In genomic region chr5:76681895-76682656, GRCm38 (mm10) we compare ENCODE assay signal across 26 mouse cellular contexts. TPM values are rescaled to one million over a fixed set of nuclear protein-coding genes. Genes with fewer than 3 reads are reported as not detected.
DNase-seq lines count a peak whose midpoint lies in the region; ATAC-seq and TF ChIP-seq lines count a peak whose summit lies in the region.
"Had no signal": no experiment of that assay in that cellular context is flagged by ENCODE, and none has a peak within 500 bp of the region (broad histone marks: within the 10 kb centered on the region; RNA-seq: fewer than 3 reads in every experiment).

No protein-coding gene starts in this region.

- no peak overlapping the region for H3K9ac ChIP-seq in liver, embryonic 15.5 days
- no peak overlapping the region for H3K9ac ChIP-seq in liver, embryonic 11.5 days (ENCODE audit: low read depth, low read length)
- H3K9ac ChIP-seq in hindbrain, postnatal 0 days (replicated peaks; ENCODE audit: low read length), result no peak overlapping the region
- H3K9ac ChIP-seq: embryonic facial prominence, embryonic 13.5 days; intestine, embryonic 15.5 days; limb, embryonic 15.5 days; lung, embryonic 14.5 days had no signal

- H3K4me3 ChIP-seq in liver, embryonic 15.5 days (replicated peaks), result no peak overlapping the region
- no peak overlapping the region for H3K4me3 ChIP-seq in liver, embryonic 11.5 days (ENCODE audit: low read depth, low read length)
- no peak overlapping the region for H3K4me3 ChIP-seq in hindbrain, postnatal 0 days (ENCODE audit: low read length)
- H3K4me3 ChIP-seq: embryonic facial prominence, embryonic 13.5 days; erythroblast, embryonic 14.5 days; heart, embryonic 10.5 days; intestine, embryonic 15.5 days; limb, embryonic 15.5 days had no signal

- no peak for DNase-seq in frontal cortex, postnatal 25 days (ENCODE audit: low spot score in 2 of 2)
- DNase-seq in liver, embryonic 11.5 days (ENCODE audit: low spot score), result no peak
- peak; percentile 26 for DNase-seq in brain, adult 2 months (ENCODE audit: low read depth, low spot score)
- DNase-seq in hindbrain, postnatal 0 days (ENCODE audit: low spot score), result no peak
- no peak for DNase-seq in B cell, adult 2 months
- DNase-seq: adrenal gland, adult 2 months; cerebellum, adult 2 months; cerebellum, postnatal 36 days; embryo, embryonic 11 days; gastrocnemius, postnatal 10 days; heart, postnatal 4 days; kidney, adult 8-10 months; kidney, postnatal 10 days; left cerebral cortex, postnatal 4 days; lung, embryonic 14.5 days; right cerebral cortex, adult 18-20 months; right cerebral cortex, postnatal 4 days; thymus, adult 18-20 months; thymus, postnatal 36 days had no signal

- no peak for TF ChIP-seq CTCF in hindbrain, postnatal 0 days (IDR thresholded peaks at IDR 0.05; ENCODE audit: low read depth)

- no peaks in the 10 kb centered on the region for H3K9me3 ChIP-seq in liver, embryonic 15.5 days (replicated peaks)
- no peaks in the 10 kb centered on the region for H3K9me3 ChIP-seq in liver, embryonic 11.5 days (ENCODE audit: control insufficient read depth, low read length)
- H3K9me3 ChIP-seq in hindbrain, postnatal 0 days (ENCODE audit: low read length), result no peaks in the 10 kb centered on the region
- H3K9me3 ChIP-seq: embryonic facial prominence, embryonic 13.5 days; heart, embryonic 10.5 days; intestine, embryonic 15.5 days; limb, embryonic 15.5 days had no signal

- 75% methylated on average over 4 of the region's 4 CpGs for WGBS in liver, embryonic 15.5 days (ENCODE audit: insufficient replicate concordance)
- WGBS in liver, embryonic 11.5 days, result 63% methylated on average over 4 of the region's 4 CpGs
- WGBS in hindbrain, postnatal 0 days, result 61% methylated on average over 4 of the region's 4 CpGs

- no peak overlapping the region for H3K4me2 ChIP-seq in liver, embryonic 15.5 days
- no peak overlapping the region for H3K4me2 ChIP-seq in liver, embryonic 11.5 days
- no peak overlapping the region for H3K4me2 ChIP-seq in hindbrain, postnatal 0 days (ENCODE audit: low read depth, low read length)
- H3K4me2 ChIP-seq: embryonic facial prominence, embryonic 13.5 days; intestine, embryonic 15.5 days; limb, embryonic 15.5 days; lung, embryonic 14.5 days had no signal

- ATAC-seq in frontal cortex, adult (ENCODE audit: low TSS enrichment), result 0 out of 2 replicates have a peak, but pooled peaks have one; percentile 25
- ATAC-seq in liver, embryonic 15.5 days (ENCODE audit: insufficient read depth), result no peak
- no peak for ATAC-seq in liver, embryonic 11.5 days (replicated peaks; ENCODE audit: low FRiP score)
- ATAC-seq in hindbrain, postnatal 0 days, result 0 out of 2 replicates have a peak, but pooled peaks have one; percentile 63
- ATAC-seq: intestine, embryonic 15.5 days had no signal

- H3K36me3 ChIP-seq in liver, embryonic 15.5 days (replicated peaks), result no peaks in the 10 kb centered on the region
- H3K36me3 ChIP-seq in liver, embryonic 11.5 days (ENCODE audit: control insufficient read depth, insufficient read depth, low read length), result peaks cover 2% of the 10 kb centered on the region; the same call in 1 of the 2 replicates
- H3K36me3 ChIP-seq in hindbrain, postnatal 0 days (ENCODE audit: insufficient read depth, low read length), result no peaks in the 10 kb centered on the region
- H3K36me3 ChIP-seq: intestine, embryonic 15.5 days; limb, embryonic 15.5 days had no signal

- no peaks in the 10 kb centered on the region for H3K27me3 ChIP-seq in liver, embryonic 15.5 days
- H3K27me3 ChIP-seq in liver, embryonic 11.5 days (replicated peaks; ENCODE audit: control insufficient read depth, insufficient read depth, low read length), result no peaks in the 10 kb centered on the region
- no peaks in the 10 kb centered on the region for H3K27me3 ChIP-seq in hindbrain, postnatal 0 days (ENCODE audit: insufficient read depth, low read length)
- H3K27me3 ChIP-seq: embryonic facial prominence, embryonic 13.5 days; intestine, embryonic 15.5 days; limb, embryonic 15.5 days had no signal

- H3K27ac ChIP-seq in liver, embryonic 15.5 days (replicated peaks), result peak overlapping the region; percentile 0; the same call in 1 of the 2 replicates
- H3K27ac ChIP-seq in liver, embryonic 11.5 days (ENCODE audit: low read depth, low read length), result no peak overlapping the region
- H3K27ac ChIP-seq in hindbrain, postnatal 0 days, result no peak overlapping the region
- H3K27ac ChIP-seq: embryonic facial prominence, embryonic 13.5 days; heart, embryonic 10.5 days; intestine, embryonic 15.5 days; limb, embryonic 15.5 days had no signal

- H3K4me1 ChIP-seq in liver, embryonic 15.5 days (replicated peaks), result peaks cover 68% of the 10 kb centered on the region
- H3K4me1 ChIP-seq in liver, embryonic 11.5 days (replicated peaks; ENCODE audit: control insufficient read depth, insufficient read depth, low read length), result peaks cover 8% of the 10 kb centered on the region; the same call in 1 of the 2 replicates
- H3K4me1 ChIP-seq in hindbrain, postnatal 0 days (ENCODE audit: insufficient read depth, low read length), result peaks cover 8% of the 10 kb centered on the region; the same call in 1 of the 2 replicates
- H3K4me1 ChIP-seq: embryonic facial prominence, embryonic 13.5 days; heart, embryonic 10.5 days had no signal

RNA-seq across cellular contexts. Expression of gene C530008M17Rik, which starts 25.8 kb away (rescaled TPM):
- polyA plus RNA-seq in liver, embryonic 15.5 days (2015; fragmentation: Nextera tagmentation; extraction: Ambion mirVana), result 7.5 and 7.6 TPM in 2 replicates
- 8.9 and 10.8 TPM in 2 replicates for polyA plus RNA-seq in liver, embryonic 11.5 days (2014; fragmentation: Nextera tagmentation; extraction: Ambion mirVana)
- total RNA-seq in hindbrain, postnatal 0 days (2014; rRNA removed), result 55.3 and 66.4 TPM in 2 replicates
- 52.5 and 56.4 TPM in 2 replicates for polyA plus RNA-seq in hindbrain, postnatal 0 days (2015; fragmentation: Nextera tagmentation; extraction: Ambion mirVana)

Comparison
In these comparisons a context has a peak if more than half of its experiments do, and no peak if none do; other contexts are left out.
1. ATAC-seq: peak in frontal cortex, adult (single experiment) and hindbrain, postnatal 0 days (single experiment); none in liver, embryonic 15.5 days (single experiment) and liver, embryonic 11.5 days (single experiment).